Mouse (Mus musculus): ENCODE measurements around the gene Prlh.

Prlh gene

GRCm38 (mm10) chr1:90973574-90973911, 20.6 kb downstream of the Prlh start:
- TF ChIP-seq GATA4 (IDR thresholded peaks at IDR 0.05; ENCODE audit: insufficient replicate concordance, low read length) = no peak

- TF ChIP-seq GATA4 (IDR thresholded peaks at IDR 0.05; ENCODE audit: insufficient replicate concordance, low read length) = no peak
These were observed 22.2 kb downstream of the Prlh start for GRCm38 (mm10) chr1:90974906-90975649.

- no peak for TF ChIP-seq GATA4 (IDR thresholded peaks at IDR 0.05; ENCODE audit: insufficient replicate concordance, low read length)
These were observed 23.1 kb downstream of the Prlh start for GRCm38 (mm10) chr1:90975960-90976359.

GRCm38 (mm10) chr1:90980638-90981330, 27.9 kb downstream of the Prlh start:
- no peak for TF ChIP-seq GATA4 (IDR thresholded peaks at IDR 0.05; ENCODE audit: insufficient replicate concordance, low read length)

GRCm38 (mm10) chr1:90981346-90981745, 28.4 kb downstream of the Prlh start:
- TF ChIP-seq GATA4 (IDR thresholded peaks at IDR 0.05; ENCODE audit: insufficient replicate concordance, low read length) = no peak

- TF ChIP-seq GATA4 (IDR thresholded peaks at IDR 0.05; ENCODE audit: insufficient replicate concordance, low read length) = no peak
These were observed 43.0 kb downstream of the Prlh start for GRCm38 (mm10) chr1:90995916-90996315.

- TF ChIP-seq GATA4 (IDR thresholded peaks at IDR 0.05; ENCODE audit: insufficient replicate concordance, low read length) = no peak
These were observed 44.2 kb downstream of the Prlh start for GRCm38 (mm10) chr1:90997136-90997535.

GRCm38 (mm10) chr1:90997641-90998040, 44.7 kb downstream of the Prlh start:
- TF ChIP-seq GATA4 (IDR thresholded peaks at IDR 0.05; ENCODE audit: insufficient replicate concordance, low read length) = no peak

GRCm38 (mm10) chr1:90998268-90998890, 45.5 kb downstream of the Prlh start, which contains the start of gene Lrrfip1:
TSS of gene Lrrfip1 (plus strand) at chr1:90998737.
- no peak for TF ChIP-seq GATA4 (IDR thresholded peaks at IDR 0.05; ENCODE audit: insufficient replicate concordance, low read length)

- TF ChIP-seq GATA4 (IDR thresholded peaks at IDR 0.05; ENCODE audit: insufficient replicate concordance, low read length) = no peak
These were observed 46.1 kb downstream of the Prlh start for GRCm38 (mm10) chr1:90998891-90999611.

GRCm38 (mm10) chr1:90999911-91000601, 47.1 kb downstream of the Prlh start:
- no peak for TF ChIP-seq GATA4 (IDR thresholded peaks at IDR 0.05; ENCODE audit: insufficient replicate concordance, low read length)

- TF ChIP-seq GATA4 (IDR thresholded peaks at IDR 0.05; ENCODE audit: insufficient replicate concordance, low read length) = no peak
These were observed 48.2 kb downstream of the Prlh start for GRCm38 (mm10) chr1:91001101-91001500.

- no peak for TF ChIP-seq GATA4 (IDR thresholded peaks at IDR 0.05; ENCODE audit: insufficient replicate concordance, low read length)
These were observed 49.1 kb downstream of the Prlh start for GRCm38 (mm10) chr1:91001871-91002539.

- no peak for TF ChIP-seq GATA4 (IDR thresholded peaks at IDR 0.05; ENCODE audit: insufficient replicate concordance, low read length)
These were observed 49.7 kb downstream of the Prlh start for GRCm38 (mm10) chr1:91002641-91003040.

Data from liver, adult (tissue).